Mouse (Mus musculus): ENCODE data around the gene Fam90a1a. TPM values are rescaled to one million over a fixed set of nuclear protein-coding genes. Genes with fewer than 3 reads are reported as not detected.
"Not testable (repeated sequence)": the region's sequence is repeated elsewhere in the genome, so short reads cannot be mapped to it uniquely, and the experiment has no call there.

Gene Fam90a1a
- polyA plus RNA-seq (2015; fragmentation: Nextera tagmentation; extraction: Ambion mirVana) = not detected in 2 replicates

- no peak for ATAC-seq
- Histone ChIP-seq H3K4me2 (ENCODE audit: low read depth, low read length) (no peak within 1 kb of the TSS), H3K27me3 (replicated peaks; ENCODE audit: control insufficient read depth, insufficient read depth, low read length) (no peaks in the 10 kb centered on the region), H3K9me3 (ENCODE audit: control insufficient read depth, low read length) (no peaks in the 10 kb centered on the region), H3K4me3 (ENCODE audit: low read length) (no peak within 1 kb of the TSS), H3K9ac (ENCODE audit: low read depth, low read length) (no peak within 1 kb of the TSS), H3K4me1 (ENCODE audit: control insufficient read depth, insufficient read depth, low read length) (no peaks in the 10 kb centered on the region), H3K36me3 (ENCODE audit: control insufficient read depth, insufficient read depth, low read length) (no peaks in the 10 kb centered on the region), H3K27ac (ENCODE audit: low read length) (no peak within 1 kb of the TSS)
- WGBS = 91% methylated on average over 2 of the region's 2 CpGs
Observed at GRCm38 (mm10) chr8:21958414-21958813, at the start of gene Fam90a1a. TSS of gene Fam90a1a (plus strand) at chr8:21958714.

GRCm38 (mm10) chr8:21911931-21912330 lies 46.6 kb upstream of the Fam90a1a start:
- H3K9ac ChIP-seq (ENCODE audit: low read depth, low read length) = no peak overlapping the region
- no peaks in the 10 kb centered on the region for H3K4me1 ChIP-seq (ENCODE audit: control insufficient read depth, insufficient read depth, low read length)
- ATAC-seq = no peak
- H3K4me3 ChIP-seq (ENCODE audit: low read length) = no peak overlapping the region
- no peak overlapping the region for H3K4me2 ChIP-seq (ENCODE audit: low read depth, low read length)
- H3K27me3 ChIP-seq (replicated peaks; ENCODE audit: control insufficient read depth, insufficient read depth, low read length) = no peaks in the 10 kb centered on the region
- no peaks in the 10 kb centered on the region for H3K36me3 ChIP-seq (ENCODE audit: control insufficient read depth, insufficient read depth, low read length)
- H3K27ac ChIP-seq (ENCODE audit: low read length) = no peak overlapping the region
- WGBS = 22% methylated on average over 1 of the region's 1 CpGs
- H3K9me3 ChIP-seq (ENCODE audit: control insufficient read depth, low read length) = no peaks in the 10 kb centered on the region

GRCm38 (mm10) chr8:21912554-21912953 lies 46.0 kb upstream of the Fam90a1a start:
- H3K4me1 ChIP-seq (ENCODE audit: control insufficient read depth, insufficient read depth, low read length) = no peaks in the 10 kb centered on the region
- H3K4me3 ChIP-seq (ENCODE audit: low read length) = no peak overlapping the region
- no peaks in the 10 kb centered on the region for H3K36me3 ChIP-seq (ENCODE audit: control insufficient read depth, insufficient read depth, low read length)
- WGBS = 23% methylated on average over 2 of the region's 2 CpGs
- no peak overlapping the region for H3K4me2 ChIP-seq (ENCODE audit: low read depth, low read length)
- no peak overlapping the region for H3K27ac ChIP-seq (ENCODE audit: low read length)
- no peak for ATAC-seq
- H3K9me3 ChIP-seq (ENCODE audit: control insufficient read depth, low read length) = no peaks in the 10 kb centered on the region
- no peak overlapping the region for H3K9ac ChIP-seq (ENCODE audit: low read depth, low read length)
- no peaks in the 10 kb centered on the region for H3K27me3 ChIP-seq (replicated peaks; ENCODE audit: control insufficient read depth, insufficient read depth, low read length)

DNA sequence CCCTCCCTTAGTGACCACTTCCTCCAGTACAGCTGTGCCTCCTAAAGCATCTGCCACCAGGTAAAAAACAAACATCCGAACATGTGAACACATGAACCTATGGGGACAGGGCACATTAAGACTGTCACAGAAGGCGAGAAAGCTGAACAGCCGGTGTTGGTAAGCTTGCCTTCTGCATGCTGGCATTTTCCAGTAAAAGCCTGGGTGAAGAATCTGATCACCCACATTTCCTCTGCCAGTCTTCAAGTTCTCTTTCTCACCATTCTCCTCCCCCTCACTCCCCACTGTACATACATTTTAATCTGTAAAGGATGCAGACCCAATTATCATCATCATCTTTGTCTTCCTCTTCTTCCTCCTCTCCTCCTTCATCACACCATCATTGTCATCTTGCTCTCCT lies 42.9 kb upstream of the Fam90a1a start:
- no peaks in the 10 kb centered on the region for H3K36me3 ChIP-seq (ENCODE audit: control insufficient read depth, insufficient read depth, low read length)
- H3K27me3 ChIP-seq (replicated peaks; ENCODE audit: control insufficient read depth, insufficient read depth, low read length) = no peaks in the 10 kb centered on the region
- no peak for ATAC-seq

DNA sequence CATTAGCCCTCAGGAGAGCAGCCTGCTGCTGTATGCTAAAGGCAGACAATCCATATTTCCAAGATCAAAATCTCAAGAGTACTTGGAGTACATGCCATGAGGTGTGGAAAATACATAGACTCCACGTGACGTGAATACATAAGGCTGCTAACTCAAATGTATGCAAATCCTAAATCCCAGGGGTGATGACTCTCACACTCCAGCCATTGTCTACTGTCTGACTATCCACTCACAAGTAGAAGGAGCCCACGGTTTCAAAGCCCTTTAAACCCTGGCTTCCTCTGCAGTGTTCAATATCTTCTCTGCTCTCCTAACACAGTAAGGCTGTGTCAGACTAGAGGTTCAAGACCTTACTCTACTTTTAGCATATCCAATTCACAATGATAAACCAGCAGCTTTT lies 27.8 kb upstream of the Fam90a1a start:
- WGBS = 90% methylated on average over 3 of the region's 3 CpGs
- H3K4me1 ChIP-seq (ENCODE audit: control insufficient read depth, insufficient read depth, low read length); H3K9me3 ChIP-seq (ENCODE audit: control insufficient read depth, low read length); H3K9ac ChIP-seq (ENCODE audit: low read depth, low read length); H3K36me3 ChIP-seq (ENCODE audit: control insufficient read depth, insufficient read depth, low read length); ATAC-seq; H3K4me3 ChIP-seq (ENCODE audit: low read length); H3K4me2 ChIP-seq (ENCODE audit: low read depth, low read length); H3K27ac ChIP-seq (ENCODE audit: low read length); H3K27me3 ChIP-seq (replicated peaks; ENCODE audit: control insufficient read depth, insufficient read depth, low read length): not testable (repeated sequence)

More for the DNA sequence above, 42.9 kb upstream of the Fam90a1a start:
- 80% methylated on average over 3 of the region's 3 CpGs for WGBS
- H3K4me3 ChIP-seq (ENCODE audit: low read length) = no peak overlapping the region
- H3K4me2 ChIP-seq (ENCODE audit: low read depth, low read length) = no peak overlapping the region
- H3K9me3 ChIP-seq (ENCODE audit: control insufficient read depth, low read length) = no peaks in the 10 kb centered on the region
- H3K9ac ChIP-seq (ENCODE audit: low read depth, low read length) = no peak overlapping the region
- no peaks in the 10 kb centered on the region for H3K4me1 ChIP-seq (ENCODE audit: control insufficient read depth, insufficient read depth, low read length)
- no peak overlapping the region for H3K27ac ChIP-seq (ENCODE audit: low read length)

- ATAC-seq = no peak
- H3K4me1 ChIP-seq (ENCODE audit: control insufficient read depth, insufficient read depth, low read length) = no peaks in the 10 kb centered on the region
- H3K4me2 ChIP-seq (ENCODE audit: low read depth, low read length) = no peak within 1 kb of the TSS
- H3K9ac ChIP-seq (ENCODE audit: low read depth, low read length) = no peak within 1 kb of the TSS
- no peaks in the 10 kb centered on the region for H3K36me3 ChIP-seq (ENCODE audit: control insufficient read depth, insufficient read depth, low read length)
- H3K4me3 ChIP-seq (ENCODE audit: low read length) = no peak within 1 kb of the TSS
- no peaks in the 10 kb centered on the region for H3K9me3 ChIP-seq (ENCODE audit: control insufficient read depth, low read length)
- H3K27me3 ChIP-seq (replicated peaks; ENCODE audit: control insufficient read depth, insufficient read depth, low read length) = no peaks in the 10 kb centered on the region
- H3K27ac ChIP-seq (ENCODE audit: low read length) = no peak within 1 kb of the TSS
- WGBS = 93% methylated on average over 6 of the region's 6 CpGs
Observed at GRCm38 (mm10) chr8:21932610-21933009, 25.9 kb upstream of the Fam90a1a start, which contains the start of gene Defb15. TSS of gene Defb15 (minus strand) at chr8:21932710.

DNA sequence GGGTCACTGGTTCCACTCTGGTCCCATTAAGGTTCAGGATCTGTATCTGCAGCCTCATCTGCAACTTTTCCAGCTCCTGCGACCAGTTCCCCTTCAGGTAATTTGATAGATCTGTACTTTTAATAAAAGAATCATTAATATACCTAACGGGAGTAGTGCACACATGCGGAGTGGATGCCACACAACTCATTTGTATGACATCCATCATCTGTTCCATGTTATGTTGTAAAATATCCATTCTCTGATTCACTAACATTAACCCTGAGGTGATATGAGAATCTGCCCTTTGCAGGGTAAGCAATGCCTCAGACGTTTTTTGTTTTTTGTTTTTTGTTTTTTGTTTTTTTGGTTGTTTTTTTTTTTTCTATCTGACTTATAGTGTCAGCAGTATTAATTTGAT lies 20.5 kb upstream of the Fam90a1a start, which contains the start of gene Defb35:
Defb35 (plus strand) TSS at position 301 of the 400 bp plus-strand sequence.
- H3K4me1 ChIP-seq (ENCODE audit: control insufficient read depth, insufficient read depth, low read length); H3K4me2 ChIP-seq (ENCODE audit: low read depth, low read length); H3K27ac ChIP-seq (ENCODE audit: low read length); H3K36me3 ChIP-seq (ENCODE audit: control insufficient read depth, insufficient read depth, low read length); ATAC-seq; H3K9ac ChIP-seq (ENCODE audit: low read depth, low read length); H3K9me3 ChIP-seq (ENCODE audit: control insufficient read depth, low read length); H3K27me3 ChIP-seq (replicated peaks; ENCODE audit: control insufficient read depth, insufficient read depth, low read length); H3K4me3 ChIP-seq (ENCODE audit: low read length): not testable (repeated sequence)
- WGBS = 90% methylated on average over 4 of the region's 4 CpGs

- H3K4me1 ChIP-seq (ENCODE audit: control insufficient read depth, insufficient read depth, low read length) = no peaks in the 10 kb centered on the region
- H3K4me2 ChIP-seq (ENCODE audit: low read depth, low read length) = no peak within 1 kb of the TSS
- WGBS = 85% methylated on average over 6 of the region's 6 CpGs
- H3K36me3 ChIP-seq (ENCODE audit: control insufficient read depth, insufficient read depth, low read length) = no peaks in the 10 kb centered on the region
- ATAC-seq = no peak
- no peak within 1 kb of the TSS for H3K9ac ChIP-seq (ENCODE audit: low read depth, low read length)
- no peak within 1 kb of the TSS for H3K4me3 ChIP-seq (ENCODE audit: low read length)
- no peaks in the 10 kb centered on the region for H3K27me3 ChIP-seq (replicated peaks; ENCODE audit: control insufficient read depth, insufficient read depth, low read length)
- H3K9me3 ChIP-seq (ENCODE audit: control insufficient read depth, low read length) = no peaks in the 10 kb centered on the region
- H3K27ac ChIP-seq (ENCODE audit: low read length) = no peak within 1 kb of the TSS
Observed at GRCm38 (mm10) chr8:21946462-21946861, 12.1 kb upstream of the Fam90a1a start, which contains the start of gene Defb13. TSS of gene Defb13 (plus strand) at chr8:21946762.

- ATAC-seq = no peak
- H3K4me1 ChIP-seq (ENCODE audit: control insufficient read depth, insufficient read depth, low read length) = no peaks in the 10 kb centered on the region
Observed at GRCm38 (mm10) chr8:21947311-21948017, 11.1 kb upstream of the Fam90a1a start.

GRCm38 (mm10) chr8:21955321-21955720 lies 3.2 kb upstream of the Fam90a1a start:
- Histone ChIP-seq H3K9ac (ENCODE audit: low read depth, low read length) (no peak overlapping the region), H3K4me2 (ENCODE audit: low read depth, low read length) (no peak overlapping the region), H3K27ac (ENCODE audit: low read length) (no peak overlapping the region), H3K4me1 (ENCODE audit: control insufficient read depth, insufficient read depth, low read length) (no peaks in the 10 kb centered on the region), H3K4me3 (ENCODE audit: low read length) (no peak overlapping the region), H3K36me3 (ENCODE audit: control insufficient read depth, insufficient read depth, low read length) (no peaks in the 10 kb centered on the region), H3K9me3 (ENCODE audit: control insufficient read depth, low read length) (no peaks in the 10 kb centered on the region), H3K27me3 (replicated peaks; ENCODE audit: control insufficient read depth, insufficient read depth, low read length) (no peaks in the 10 kb centered on the region)
- WGBS = 7% methylated on average over 9 of the region's 9 CpGs
- no peak for ATAC-seq

More at GRCm38 (mm10) chr8:21947311-21948017, 11.1 kb upstream of the Fam90a1a start:
- WGBS = 65% methylated on average over 9 of the region's 9 CpGs
- Histone ChIP-seq H3K9me3 (ENCODE audit: control insufficient read depth, low read length) (no peaks in the 10 kb centered on the region), H3K9ac (ENCODE audit: low read depth, low read length) (no peak overlapping the region), H3K4me2 (ENCODE audit: low read depth, low read length) (no peak overlapping the region), H3K4me3 (ENCODE audit: low read length) (no peak overlapping the region), H3K27me3 (replicated peaks; ENCODE audit: control insufficient read depth, insufficient read depth, low read length) (no peaks in the 10 kb centered on the region), H3K27ac (ENCODE audit: low read length) (no peak overlapping the region), H3K36me3 (ENCODE audit: control insufficient read depth, insufficient read depth, low read length) (no peaks in the 10 kb centered on the region)

Data from intestine, embryonic 16.5 days (tissue).